Mouse (Mus musculus) CH12.LX (cell line): ENCODE measurements around the gene Olfr1340. TPM values are rescaled to one million over a fixed set of nuclear protein-coding genes. Genes with fewer than 3 reads are reported as not detected.

Source experiments
- DNase-seq: peaks from one replicate; pipeline ENCODE4 v3.0.0-alpha.2; 2013; ENCODE audit errors: extremely low read depth
- H3K27ac ChIP-seq: 2 replicates; pipeline ENCODE4 v1.5.1; 2012; ENCODE audit warnings: low read depth, mild to moderate bottlenecking, control low read depth, moderate library complexity; ENCODE audit not compliant: insufficient read depth
- H3K27me3 ChIP-seq: replicated peaks from 2 replicates; pipeline ENCODE3; 2012; ENCODE audit warnings: inconsistent platforms
- H3K36me3 ChIP-seq, 2 experiments: replicated peaks in 1 of 2; 2 replicates each; pipeline versions ENCODE3 to v1.6.1; 2012; ENCODE audit warnings: inconsistent platforms in 1 of 2, low read length in 1 of 2, mild to moderate bottlenecking in 1 of 2, mixed read lengths in 1 of 2, moderate library complexity in 1 of 2; ENCODE audit not compliant: control insufficient read depth in 1 of 2, insufficient read depth in 1 of 2
- H3K4me1 ChIP-seq, 2 experiments: 2 replicates each; pipeline ENCODE4 v1.6.1; 2012; ENCODE audit warnings: inconsistent platforms in 1 of 2, moderate library complexity in 1 of 2; ENCODE audit not compliant: insufficient read depth in 2 of 2, control insufficient read depth in 1 of 2
- H3K4me2 ChIP-seq: 2 replicates; pipeline ENCODE4 v1.6.1; 2012; ENCODE audit warnings: low read depth, mild to moderate bottlenecking, control low read depth; ENCODE audit not compliant: poor library complexity, insufficient read depth, severe bottlenecking
- H3K4me3 ChIP-seq, 3 experiments: fragments of 150-350 bp in 1 of 3; sonication (generic) in 1 of 3; replicated peaks in 1 of 3; 2 replicates each; pipeline versions ENCODE3 to v1.5.1; 2011 to 2012; ENCODE audit warnings: low read depth in 2 of 3, low read length in 2 of 3, mild to moderate bottlenecking in 2 of 3, moderate library complexity in 2 of 3, control low read depth in 1 of 3, improper control_type of control experiment in 1 of 3, inconsistent platforms in 1 of 3, mixed read lengths in 1 of 3; ENCODE audit not compliant: poor library complexity in 1 of 3
- H3K79me2 ChIP-seq: replicated peaks from 2 replicates; pipeline ENCODE4 v1.6.1; 2012; ENCODE audit warnings: mild to moderate bottlenecking, moderate library complexity; ENCODE audit not compliant: control insufficient read depth, poor library complexity, insufficient read depth, severe bottlenecking; ENCODE audit errors: extremely low read depth
- H3K9ac ChIP-seq: 2 replicates; pipeline ENCODE4 v1.6.1; 2012; ENCODE audit warnings: low read depth, mild to moderate bottlenecking, control low read depth, moderate library complexity; ENCODE audit not compliant: insufficient read depth
- H3K9me3 ChIP-seq: replicated peaks from 2 replicates; pipeline ENCODE3; 2012; ENCODE audit warnings: low read length, inconsistent platforms, mixed read lengths
- BHLHE40 ChIP-seq: IDR thresholded peaks from 2 replicates; pipeline ENCODE4 v1.6.1; 2011; ENCODE audit warnings: mild to moderate bottlenecking, low read depth, low read length, improper control_type of control experiment
- CHD1 ChIP-seq: IDR thresholded peaks from 2 replicates; pipeline ENCODE4 v1.6.1; 2012; ENCODE audit warnings: low read depth, low read length, improper control_type of control experiment, inconsistent platforms
- CHD2 ChIP-seq: IDR thresholded peaks from 2 replicates; pipeline ENCODE4 v1.6.1; 2011; ENCODE audit warnings: low read length, improper control_type of control experiment
- CTCF ChIP-seq, 2 experiments: IDR thresholded peaks in 1 of 2; conservative IDR thresholded peaks in 1 of 2; 2 replicates each; pipeline ENCODE4 v1.5.1; 2011 to 2012; ENCODE audit warnings: low read depth in 2 of 2, low read length in 2 of 2, improper control_type of control experiment in 1 of 2, inconsistent platforms in 1 of 2, mild to moderate bottlenecking in 1 of 2, moderate library complexity in 1 of 2
- ELF1 ChIP-seq: IDR thresholded peaks from 2 replicates; pipeline ENCODE4 v1.6.1; 2014; ENCODE audit warnings: low read depth, mild to moderate bottlenecking, inconsistent platforms, low read length, improper control_type of control experiment
- EP300 ChIP-seq: IDR thresholded peaks from 2 replicates; pipeline ENCODE4 v1.6.1; 2011; ENCODE audit warnings: low read length, improper control_type of control experiment
- HCFC1 ChIP-seq: IDR thresholded peaks from 2 replicates; pipeline ENCODE4 v1.6.1; 2012; ENCODE audit warnings: low read depth, mild to moderate bottlenecking, inconsistent platforms, low read length, improper control_type of control experiment
- IRF4 ChIP-seq: IDR thresholded peaks from 2 replicates; pipeline ENCODE4 v1.6.1; 2014; ENCODE audit warnings: low read depth, mild to moderate bottlenecking, inconsistent platforms, low read length, improper control_type of control experiment
- JUN ChIP-seq: IDR thresholded peaks from 2 replicates; pipeline ENCODE4 v1.6.1; 2011; ENCODE audit warnings: low read depth, mild to moderate bottlenecking, low read length, improper control_type of control experiment, moderate library complexity; ENCODE audit not compliant: insufficient read depth
- KAT2A ChIP-seq: IDR thresholded peaks from 2 replicates; pipeline ENCODE4 v1.6.1; 2012; ENCODE audit warnings: low read length, improper control_type of control experiment, inconsistent platforms; ENCODE audit not compliant: insufficient replicate concordance
- MAFK ChIP-seq: IDR thresholded peaks from 2 replicates; pipeline ENCODE4 v1.6.1; 2011; ENCODE audit warnings: low read length, improper control_type of control experiment; ENCODE audit not compliant: insufficient replicate concordance
- MAX ChIP-seq: IDR thresholded peaks from 2 replicates; pipeline ENCODE4 v1.6.1; 2011; ENCODE audit warnings: low read length, improper control_type of control experiment
- MAZ ChIP-seq: IDR thresholded peaks from 2 replicates; pipeline ENCODE4 v1.6.1; 2012; ENCODE audit warnings: low read depth, mild to moderate bottlenecking, inconsistent platforms, low read length, improper control_type of control experiment, moderate library complexity
- MEF2A ChIP-seq: IDR thresholded peaks from 2 replicates; pipeline ENCODE4 v1.6.1; 2014; ENCODE audit warnings: low read depth, mild to moderate bottlenecking, inconsistent platforms, low read length, improper control_type of control experiment, borderline replicate concordance
- MXI1 ChIP-seq: IDR thresholded peaks from 2 replicates; pipeline ENCODE4 v1.6.1; 2011; ENCODE audit warnings: mild to moderate bottlenecking, low read depth, low read length, improper control_type of control experiment
- POLR2A ChIP-seq: IDR thresholded peaks from 2 replicates; pipeline ENCODE4 v1.6.1; 2011; ENCODE audit warnings: low read depth, mild to moderate bottlenecking, improper control_type of control experiment, low read length
- RAD21 ChIP-seq: IDR thresholded peaks from 2 replicates; pipeline ENCODE4 v1.6.1; 2011; ENCODE audit warnings: low read depth, mild to moderate bottlenecking, low read length, improper control_type of control experiment, moderate library complexity
- RCOR1 ChIP-seq: conservative IDR thresholded peaks from 2 replicates; pipeline ENCODE4 v1.6.1; 2012; ENCODE audit warnings: low read depth, mild to moderate bottlenecking, inconsistent platforms, low read length, improper control_type of control experiment
- SIN3A ChIP-seq: IDR thresholded peaks from 2 replicates; pipeline ENCODE4 v1.6.1; 2012; ENCODE audit warnings: low read length, improper control_type of control experiment, inconsistent platforms
- SMC3 ChIP-seq: IDR thresholded peaks from 2 replicates; pipeline ENCODE4 v1.6.1; 2011; ENCODE audit warnings: low read depth, low read length, improper control_type of control experiment
- TBP ChIP-seq: conservative IDR thresholded peaks from 2 replicates; pipeline ENCODE4 v1.6.1; 2011; ENCODE audit warnings: low read depth, low read length, improper control_type of control experiment
- UBTF ChIP-seq: IDR thresholded peaks from 2 replicates; pipeline ENCODE4 v1.6.1; 2012; ENCODE audit warnings: low read depth, mild to moderate bottlenecking, inconsistent platforms, low read length, improper control_type of control experiment, moderate library complexity
- USF1 ChIP-seq: IDR thresholded peaks from 2 replicates; pipeline ENCODE4 v1.6.1; 2014; ENCODE audit warnings: low read depth, mild to moderate bottlenecking, inconsistent platforms, low read length, improper control_type of control experiment
- USF2 ChIP-seq: conservative IDR thresholded peaks from 2 replicates; pipeline ENCODE4 v1.6.1; 2011; ENCODE audit warnings: low read depth, low read length, improper control_type of control experiment
- ZKSCAN1 ChIP-seq: IDR thresholded peaks from 2 replicates; pipeline ENCODE4 v1.6.1; 2012; ENCODE audit warnings: low read depth, inconsistent platforms, low read length, improper control_type of control experiment, borderline replicate concordance
- ZMIZ1 ChIP-seq: IDR thresholded peaks from 2 replicates; pipeline ENCODE4 v1.6.1; 2012; ENCODE audit warnings: low read depth, mild to moderate bottlenecking, inconsistent platforms, low read length, improper control_type of control experiment
- ZNF384 ChIP-seq: IDR thresholded peaks from 2 replicates; pipeline ENCODE4 v1.6.1; 2012; ENCODE audit warnings: low read depth, low read length, improper control_type of control experiment, inconsistent platforms
- dilution Hi-C: fragments of 300-500 bp; cut with MboI; formaldehyde crosslinking; loops from 2 replicates; pipeline ENCODE4 v1.14.3; 2020; ENCODE audit warnings: low sequenced_read_pairs; ENCODE audit not compliant: extremely low pct_unique_long_range_greater_than_20kb, extremely low pct_ligation_motif_present
- in situ Hi-C: fragments of 300-500 bp; cut with MboI; formaldehyde crosslinking; loops from 3 replicates; pipeline ENCODE4 v1.14.3; 2019; ENCODE audit warnings: low sequenced_read_pairs, low pct_ligation_motif_present, low pct_unique_long_range_greater_than_20kb, mixed read lengths
- polyA plus RNA-seq: library from polyadenylated mRNA; unstranded; fragments of >175 nt; gene quantifications from 2 replicates; pipeline ENCODE4 v1.2.1, GENCODE M21; 2012; ENCODE audit warnings: low read depth; ENCODE audit not compliant: insufficient read length
- total RNA-seq, 2 experiments: library from RNA; depleted of rRNA; stranded (reverse); fragments of 300-350 nt in 1 of 2; fragments of >200 nt in 1 of 2; gene quantifications; 2 replicates each; pipeline ENCODE4 v1.2.3; 2012 to 2014

Gene Olfr1340
- total and polyA plus RNA-seq, 3 experiments: not detected

DNA sequence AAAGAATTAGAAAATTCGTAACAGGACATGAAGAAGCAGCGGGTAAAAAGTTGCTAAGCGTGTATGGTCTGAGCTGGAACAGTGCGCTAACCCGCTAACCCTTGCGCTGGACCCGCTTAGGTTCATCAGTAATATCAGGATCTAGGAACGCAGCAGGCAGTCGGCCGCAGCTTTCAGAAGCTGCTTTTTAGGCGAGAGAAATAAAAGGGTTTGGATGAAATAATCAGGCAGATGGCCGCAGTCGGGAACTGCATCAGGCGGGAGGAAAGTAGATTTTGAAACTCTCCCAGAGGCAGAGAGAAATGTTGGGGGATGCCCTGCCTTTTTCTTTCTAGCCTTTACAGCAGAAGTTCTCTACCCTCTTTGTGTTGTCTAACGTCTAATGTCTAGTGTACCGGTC, 21.9 kb downstream of the Olfr1340 start:
- no peak overlapping the region for H3K4me2 ChIP-seq
- H3K36me3 ChIP-seq: no peaks in the 10 kb centered on the region
- DNase-seq: no peak
- H3K9me3 ChIP-seq: no peaks in the 10 kb centered on the region
- no peak overlapping the region for H3K9ac ChIP-seq
- H3K4me3 ChIP-seq: no peak overlapping the region
- in situ Hi-C loops (no loop called here), dilution Hi-C loops (no loop called here)
- H3K27ac ChIP-seq: no peak overlapping the region
- no peaks in the 10 kb centered on the region for H3K79me2 ChIP-seq
- no peaks in the 10 kb centered on the region for H3K4me1 ChIP-seq
- peaks cover 47% of the 10 kb centered on the region for H3K27me3 ChIP-seq
- TF ChIP-seq TBP (no peak), USF1 (no peak), EP300 (no peak), JUN (no peak), RCOR1 (no peak), KAT2A (no peak), HCFC1 (no peak), POLR2A (no peak), ZKSCAN1 (no peak), ZMIZ1 (no peak), UBTF (no peak)

DNA sequence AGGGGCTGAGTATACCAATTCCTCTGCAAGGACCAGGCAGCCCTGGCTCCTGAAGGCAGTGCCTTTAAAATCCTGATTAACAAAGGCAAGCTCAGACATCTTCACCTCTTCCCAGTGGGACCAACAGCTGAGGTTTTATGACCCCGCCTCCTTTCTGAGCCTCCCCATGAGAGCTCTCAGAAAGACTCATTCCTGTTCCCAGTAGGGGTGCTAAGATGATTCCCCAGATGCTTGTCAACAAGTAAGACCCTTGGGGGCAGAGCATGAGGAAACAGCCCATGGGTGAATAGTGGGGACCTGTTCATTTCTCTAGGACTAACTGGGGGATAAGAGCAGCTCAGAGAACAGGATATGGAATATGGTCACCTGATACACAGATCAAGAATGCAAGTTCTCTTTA, 38.7 kb downstream of the Olfr1340 start, which contains the start of gene Olfr1338:
Olfr1338 (minus strand) TSS at position 101 of the 400 bp plus-strand sequence.
- H3K4me2 ChIP-seq: no peak within 1 kb of the TSS
- TF ChIP-seq SIN3A (no peak), MEF2A (no peak), BHLHE40 (no peak), SMC3 (no peak), ELF1 (no peak), IRF4 (no peak), RAD21 (no peak), MAZ (no peak), CHD1 (no peak), MAFK (no peak), RCOR1 (no peak), MXI1 (no peak), CHD2 (no peak), ZNF384 (no peak), MAX (no peak), POLR2A (no peak), CTCF (conservative IDR thresholded peaks at IDR 0.05 in 1 of 2, IDR thresholded peaks at IDR 0.05 in 1 of 2; ENCODE audit: low read depth in 2 of 2, low read length in 2 of 2) (no peak), USF2 (no peak), ZKSCAN1 (no peak), UBTF (no peak)
- H3K9me3 ChIP-seq: no peaks in the 10 kb centered on the region
- H3K27me3 ChIP-seq: peaks cover 43% of the 10 kb centered on the region
- no peak within 1 kb of the TSS for H3K9ac ChIP-seq
- dilution Hi-C loops: no loop called here
- no peaks in the 10 kb centered on the region for H3K36me3 ChIP-seq
- no peaks in the 10 kb centered on the region for H3K79me2 ChIP-seq
- no peaks in the 10 kb centered on the region for H3K4me1 ChIP-seq
- H3K27ac ChIP-seq: no peak within 1 kb of the TSS
- no peak within 1 kb of the TSS for H3K4me3 ChIP-seq
- DNase-seq: no peak
- in situ Hi-C loops: no loop called here
